Mouse (Mus musculus) testis, adult 2 months (tissue): ENCODE measurements around the gene Pi4k2a. TPM values are rescaled to one million over a fixed set of nuclear protein-coding genes. Genes with fewer than 3 reads are reported as not detected.
A peak's percentile ranks its signal among the peaks of the same experiment; 100 is the strongest.

Experiments used
- H3K27ac ChIP-seq: fragments of 200-500 bp; 2 replicates; pipeline ENCODE4 v1.5.1; 2012; ENCODE audit warnings: low read depth, low read length; ENCODE audit not compliant: control insufficient read depth, insufficient read depth
- H3K27me3 ChIP-seq: fragments of 200-500 bp; 2 replicates; pipeline ENCODE4 v1.6.1; 2012; ENCODE audit warnings: mild to moderate bottlenecking, low read length, moderate library complexity; ENCODE audit not compliant: control insufficient read depth, insufficient read depth
- H3K36me3 ChIP-seq: fragments of 200-500 bp; 2 replicates; pipeline ENCODE4 v1.6.1; 2012; ENCODE audit warnings: mild to moderate bottlenecking, low read length; ENCODE audit not compliant: control insufficient read depth, insufficient read depth
- H3K4me1 ChIP-seq: fragments of 200-500 bp; 2 replicates; pipeline ENCODE4 v1.6.1; 2012; ENCODE audit warnings: low read length; ENCODE audit not compliant: control insufficient read depth, insufficient read depth
- H3K4me3 ChIP-seq: fragments of 200-500 bp; 2 replicates; pipeline ENCODE4 v1.5.1; 2012; ENCODE audit warnings: low read depth, mild to moderate bottlenecking, low read length, moderate library complexity, mixed read lengths; ENCODE audit not compliant: control insufficient read depth
- CTCF ChIP-seq: fragments of 200-500 bp; IDR thresholded peaks from 2 replicates; pipeline ENCODE4 v1.5.1; 2012; ENCODE audit warnings: low read depth, mild to moderate bottlenecking, inconsistent platforms, low read length, moderate library complexity; ENCODE audit not compliant: control insufficient read depth, insufficient read depth, insufficient replicate concordance
- POLR2A ChIP-seq: fragments of 200-500 bp; IDR thresholded peaks from 2 replicates; pipeline ENCODE4 v1.6.1; 2012; ENCODE audit warnings: low read depth, mild to moderate bottlenecking, inconsistent platforms, low read length, moderate library complexity; ENCODE audit not compliant: control insufficient read depth
- polyA plus RNA-seq: library from polyadenylated mRNA; depleted of rRNA; stranded (reverse); fragments of >200 nt; gene quantifications from 2 replicates; pipeline ENCODE4 v1.2.3, GENCODE M21; 2012; rRNA removed

Gene Pi4k2a
- polyA plus RNA-seq, 1 experiment = 27.8 TPM

- Histone ChIP-seq H3K27me3 (no peaks in the 10 kb centered on the region), H3K27ac (peak overlapping the region; percentile 23; the same call in 1 of the 2 replicates), H3K36me3 (no peaks in the 10 kb centered on the region), H3K4me3 (no peak overlapping the region), H3K4me1 (peaks cover 15% of the 10 kb centered on the region)
- TF ChIP-seq POLR2A (no peak), CTCF (no peak)
These were observed 79.2 kb downstream of the Pi4k2a start for GRCm38 (mm10) chr19:42169322-42169975.

- Histone ChIP-seq H3K27me3 (no peaks in the 10 kb centered on the region), H3K27ac (peak overlapping the region; percentile 76), H3K36me3 (no peaks in the 10 kb centered on the region), H3K4me3 (peak overlapping the region; percentile 94), H3K4me1 (peaks cover 13% of the 10 kb centered on the region)
- peak; percentile 91 for TF ChIP-seq POLR2A
- TF ChIP-seq CTCF = no peak
These were observed 80.0 kb downstream of the Pi4k2a start for GRCm38 (mm10) chr19:42170025-42170969.

Other genes with a start within 250 kb of the Pi4k2a start
- 47.7 and 64.2 TPM in 2 replicates for gene Frat2, start 242.3 kb upstream of the Pi4k2a start, polyA plus RNA-seq
- gene Rrp12, start 194.3 kb upstream of the Pi4k2a start, polyA plus RNA-seq = 29.5 and 32.3 TPM in 2 replicates
- 58.2 and 64.2 TPM in 2 replicates for gene Pgam1, start 178.5 kb upstream of the Pi4k2a start, polyA plus RNA-seq
- gene Exosc1, start 157.0 kb upstream of the Pi4k2a start, polyA plus RNA-seq = 27.5 and 28.5 TPM in 2 replicates
- 34.8 and 44.9 TPM in 2 replicates for gene Zdhhc16, start 157.0 kb upstream of the Pi4k2a start, polyA plus RNA-seq
- gene Mms19, start 109.3 kb upstream of the Pi4k2a start, polyA plus RNA-seq = 45.8 and 46.5 TPM in 2 replicates
- gene Ubtd1, start 108.7 kb upstream of the Pi4k2a start, polyA plus RNA-seq = 282 and 310 TPM in 2 replicates
- gene Ankrd2, start 54.5 kb upstream of the Pi4k2a start, polyA plus RNA-seq = 0.62 and 0.63 TPM in 2 replicates
- 10.8 and 11.7 TPM in 2 replicates for gene Hoga1, start 44.9 kb upstream of the Pi4k2a start, polyA plus RNA-seq
- gene 4933411K16Rik, start 38.2 kb upstream of the Pi4k2a start, polyA plus RNA-seq = 1,397 and 1,535 TPM in 2 replicates
- gene Morn4, start 4.1 kb upstream of the Pi4k2a start, polyA plus RNA-seq = 190 TPM in 2 replicates
- 8.4 and 10.8 TPM in 2 replicates for gene Avpi1, start 38.6 kb downstream of the Pi4k2a start, polyA plus RNA-seq
- gene Marveld1, start 56.9 kb downstream of the Pi4k2a start, polyA plus RNA-seq = 5.5 and 5.9 TPM in 2 replicates
- 57.8 and 60.3 TPM in 2 replicates for gene Zfyve27, start 73.5 kb downstream of the Pi4k2a start, polyA plus RNA-seq
- gene Sfrp5, start 111.8 kb downstream of the Pi4k2a start, polyA plus RNA-seq = 0.10 TPM in 1 of 2 replicates, not detected in the other
- 6.7 and 8.7 TPM in 2 replicates for gene Golga7b, start 157.1 kb downstream of the Pi4k2a start, polyA plus RNA-seq